Mouse (Mus musculus): ENCODE measurements around the gene Arglu1.

The Arglu1 gene

DNA sequence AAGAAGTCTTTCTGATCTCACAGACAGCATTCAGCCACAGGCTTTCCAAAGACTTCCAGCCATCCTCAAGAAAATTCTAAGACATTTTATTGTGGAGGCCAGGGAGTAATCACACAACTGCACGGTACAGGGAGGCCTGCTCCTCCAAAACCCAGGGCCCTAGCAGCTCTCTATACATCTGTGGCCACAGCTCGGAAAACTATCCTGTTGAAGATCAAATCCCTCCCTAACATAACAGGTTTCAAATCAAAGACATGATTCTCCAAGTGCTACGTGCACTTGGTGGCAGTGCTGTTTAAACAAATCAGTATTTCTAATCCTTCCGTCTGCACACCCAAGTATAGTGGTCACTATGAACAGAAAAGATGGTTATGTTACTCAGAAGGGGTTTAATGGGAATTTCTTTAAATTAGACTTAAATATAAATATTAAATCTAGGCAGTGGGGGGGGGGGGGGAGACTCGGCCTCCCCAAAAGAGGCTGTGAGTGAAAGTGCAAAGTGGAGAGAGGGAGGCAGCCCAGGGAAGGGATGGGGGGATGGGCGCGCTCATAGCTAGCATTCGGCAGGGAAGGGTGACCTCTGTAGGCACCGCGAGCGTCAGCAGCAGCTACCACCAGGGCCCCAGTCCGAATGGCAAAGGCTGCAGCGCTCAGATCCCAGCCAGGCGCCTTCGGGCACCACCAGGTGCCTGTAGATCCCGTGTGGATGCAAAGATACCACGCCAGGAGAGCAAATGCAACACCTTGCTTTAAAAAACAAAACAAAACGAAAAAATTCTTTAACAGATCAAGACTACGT, 31.7 kb downstream of the Arglu1 start:
- peak; percentile 52 for DNase-seq (ENCODE audit: low read depth, low spot score)

DNA sequence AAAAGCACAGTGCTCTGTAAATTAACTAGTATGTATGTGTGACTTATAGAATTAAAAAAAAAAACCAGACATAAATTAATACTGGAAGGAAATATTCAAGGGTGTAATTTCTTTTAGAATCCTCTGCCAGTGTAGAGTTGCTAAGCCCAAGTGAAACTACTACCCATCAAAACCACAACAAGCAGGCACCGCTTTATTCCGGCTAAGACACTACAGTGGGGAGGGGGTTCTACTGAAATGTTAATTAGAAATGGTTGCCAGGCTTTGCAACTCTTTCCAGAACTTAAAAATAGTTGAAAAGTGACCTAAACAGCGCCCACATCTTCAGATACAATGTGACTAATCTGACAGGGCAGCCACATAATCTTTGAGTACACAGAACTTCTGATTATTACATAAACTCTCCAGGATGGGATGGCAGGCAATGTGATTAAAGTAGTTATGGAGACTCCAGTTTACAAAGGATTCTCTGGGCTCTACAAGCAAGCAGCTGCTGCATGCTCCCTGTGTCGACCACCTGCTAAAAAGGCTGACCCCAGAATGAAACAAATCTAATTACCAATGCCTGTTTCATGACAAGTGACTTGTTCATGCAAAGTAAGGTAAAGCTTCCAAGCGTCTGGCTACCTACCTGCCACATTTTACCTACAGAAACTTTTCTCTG, 32.5 kb downstream of the Arglu1 start:
- DNase-seq (ENCODE audit: low read depth, low spot score): no peak

DNA sequence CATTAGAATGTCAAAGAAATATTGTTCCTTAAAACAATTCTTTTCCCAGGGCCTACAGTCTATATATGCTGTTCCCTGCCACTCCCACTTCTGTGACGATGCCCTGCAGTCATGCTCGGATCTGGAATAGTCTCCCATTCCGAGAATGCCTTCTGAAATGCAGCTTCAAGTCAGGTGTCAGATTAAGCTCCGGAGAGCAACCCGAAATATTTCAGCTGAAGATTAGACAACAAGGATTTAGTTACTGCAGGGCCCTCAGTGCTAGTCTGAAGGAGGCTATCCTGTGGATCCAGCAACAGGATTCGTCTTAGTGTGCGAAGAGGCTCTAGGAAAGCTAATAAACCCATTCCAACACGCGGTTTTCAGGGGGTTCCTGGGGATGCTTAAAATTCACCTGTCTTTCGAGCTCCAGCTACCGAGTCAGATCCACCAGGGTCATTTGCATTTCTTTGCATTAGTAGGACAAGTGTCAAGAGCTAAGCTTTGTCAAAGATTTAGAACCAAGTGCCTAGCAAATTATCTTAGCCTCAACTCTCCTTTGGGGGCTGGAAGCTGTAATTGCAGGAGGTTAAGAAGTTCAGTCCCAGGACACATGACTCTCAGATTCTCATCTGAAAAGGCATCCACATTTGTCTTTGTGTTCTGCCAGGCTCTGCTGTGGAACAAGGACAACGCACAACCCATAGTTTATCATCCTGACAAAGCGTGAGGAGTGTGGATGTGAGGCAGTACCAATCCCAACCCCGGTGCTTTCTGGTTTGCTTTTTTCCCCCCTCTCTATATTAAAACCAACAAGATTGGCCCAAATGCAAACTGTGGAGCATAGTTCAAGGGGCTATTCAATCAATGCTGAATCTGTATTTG, 33.5 kb downstream of the Arglu1 start:
- DNase-seq (ENCODE audit: low read depth, low spot score): no peak

DNA sequence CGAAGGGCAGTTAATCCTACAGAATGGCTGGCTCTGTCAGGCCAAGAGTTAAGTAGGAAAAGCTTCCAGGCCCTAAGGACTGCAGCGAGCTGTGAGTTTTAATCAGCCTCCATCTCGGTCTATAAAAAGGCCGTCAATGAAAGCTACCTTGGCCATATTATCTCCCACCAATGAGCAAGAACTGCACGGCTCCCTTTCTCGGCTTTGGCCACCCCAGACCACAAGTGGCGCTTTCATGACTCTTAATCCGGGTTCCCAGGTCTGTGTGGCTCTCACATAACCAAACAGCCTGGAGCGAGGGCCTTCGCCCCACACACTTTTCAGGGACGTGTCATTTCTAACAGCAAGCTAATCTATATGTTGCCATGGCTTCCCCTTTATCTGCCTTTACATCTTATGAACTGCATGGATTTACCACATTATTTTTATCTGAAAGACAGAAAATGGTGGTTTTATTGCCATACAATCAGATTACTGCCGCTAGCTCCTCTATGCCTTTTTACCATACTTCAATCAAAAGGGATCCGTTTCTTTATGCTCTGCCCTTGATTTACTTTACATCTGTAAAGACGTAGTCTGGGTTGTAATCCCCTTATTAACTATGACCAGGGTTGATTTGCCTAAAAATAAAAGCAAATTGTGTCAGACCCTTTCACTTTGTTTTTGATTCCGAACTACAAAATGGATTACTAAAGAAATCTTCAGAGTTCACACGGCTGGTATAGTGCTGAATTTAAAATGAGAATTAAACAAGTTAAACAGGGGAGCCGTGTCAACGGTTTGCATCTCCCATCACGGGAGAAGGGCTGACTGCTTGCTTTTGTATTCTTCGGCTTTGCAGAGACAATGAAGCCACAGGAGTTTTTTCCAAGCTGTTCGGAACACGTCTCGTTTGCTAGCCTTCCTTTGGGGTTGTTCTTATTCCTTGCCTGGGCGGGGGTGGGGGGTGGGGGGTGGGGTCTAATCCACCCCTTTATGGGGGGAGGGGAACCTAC, 34.7 kb downstream of the Arglu1 start:
- no peak for DNase-seq (ENCODE audit: low read depth, low spot score)

DNA sequence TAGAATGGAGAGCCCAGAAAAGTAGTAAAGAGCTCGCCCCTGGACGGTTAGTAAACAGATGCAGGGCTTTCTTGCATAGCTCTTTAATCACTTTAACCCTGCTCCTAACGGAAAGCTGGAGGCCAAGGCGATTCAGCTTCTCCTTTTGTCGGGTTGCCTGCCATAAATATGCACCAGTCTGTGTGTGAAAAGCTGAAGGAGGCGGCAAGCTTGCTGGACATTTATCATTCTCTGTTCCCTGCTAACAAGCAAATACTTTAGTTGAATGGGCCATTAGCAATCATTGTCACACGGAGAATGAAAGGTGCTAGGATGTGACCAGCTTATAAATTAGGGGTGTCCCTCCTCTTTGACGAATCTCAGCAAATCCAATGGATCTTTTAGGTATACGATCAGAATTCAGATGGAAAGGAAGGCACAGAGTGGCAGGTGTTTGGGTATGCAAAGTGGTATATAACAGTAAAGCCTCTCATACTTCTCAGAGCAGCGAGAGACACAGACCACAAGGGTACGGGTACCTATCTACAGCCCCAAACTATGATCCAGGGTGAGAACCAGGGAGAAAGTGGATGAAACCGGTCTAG, 36.3 kb downstream of the Arglu1 start:
- DNase-seq (ENCODE audit: low read depth, low spot score): no peak

DNA sequence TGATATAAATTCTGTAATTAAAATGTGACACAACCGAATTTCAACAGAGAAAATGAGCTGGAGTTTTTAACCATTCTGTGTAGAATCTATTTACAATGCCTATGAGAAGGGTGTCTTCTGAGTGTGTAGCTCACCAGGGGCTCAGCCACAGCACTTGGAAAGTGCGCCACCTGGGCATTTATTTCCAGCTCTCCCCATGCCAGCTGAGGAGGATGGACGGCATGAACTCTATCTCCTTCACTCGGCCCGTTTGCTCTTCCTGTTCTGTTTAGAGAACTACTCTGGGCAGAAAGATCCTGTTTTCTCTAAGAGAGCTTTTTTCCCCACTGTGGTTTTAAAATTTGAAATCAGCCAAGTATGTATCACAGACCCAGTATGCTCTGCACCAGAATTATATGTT, 37.0 kb downstream of the Arglu1 start:
- no peak for DNase-seq (ENCODE audit: low read depth, low spot score)

DNA sequence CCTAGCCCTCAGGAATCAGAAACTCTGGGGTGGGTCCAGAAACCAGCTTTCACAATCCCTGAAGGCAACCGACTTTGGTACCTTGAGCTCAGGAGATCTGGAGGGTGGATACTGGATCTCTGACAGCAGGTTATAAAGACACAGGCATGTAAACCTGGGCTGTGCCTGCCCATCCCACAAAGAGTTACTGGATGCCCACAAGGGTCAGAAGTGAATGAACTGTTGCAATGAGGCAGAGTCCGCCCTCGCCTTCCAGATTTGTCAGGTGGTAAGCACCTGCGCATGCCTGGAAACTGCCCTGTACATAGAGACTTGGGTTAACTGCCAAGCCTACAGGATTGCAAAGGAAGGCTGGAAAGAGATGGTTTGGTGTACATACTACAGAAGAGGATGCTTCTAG, 37.9 kb downstream of the Arglu1 start:
- DNase-seq (ENCODE audit: low read depth, low spot score): no peak

DNA sequence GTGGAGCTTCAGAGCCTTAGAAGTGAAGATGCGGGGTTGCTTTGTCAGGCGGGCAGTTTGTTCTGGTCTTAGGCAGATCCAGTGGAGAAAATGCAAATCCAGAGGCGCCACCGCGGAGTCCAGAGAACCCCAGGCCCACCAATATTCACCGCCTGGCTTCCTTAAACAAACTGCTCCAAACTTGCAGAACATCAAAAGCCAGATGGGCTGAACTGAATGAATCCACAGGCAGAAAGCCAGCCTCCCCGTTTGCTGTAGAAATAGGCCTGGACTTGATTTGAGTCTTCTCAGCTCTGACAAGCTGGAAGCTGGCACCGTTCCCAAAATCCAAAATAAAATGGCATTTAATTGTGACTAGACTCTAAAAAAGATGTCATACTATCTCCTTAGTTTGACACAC, 40.4 kb downstream of the Arglu1 start:
- DNase-seq (ENCODE audit: low read depth, low spot score): no peak

DNA sequence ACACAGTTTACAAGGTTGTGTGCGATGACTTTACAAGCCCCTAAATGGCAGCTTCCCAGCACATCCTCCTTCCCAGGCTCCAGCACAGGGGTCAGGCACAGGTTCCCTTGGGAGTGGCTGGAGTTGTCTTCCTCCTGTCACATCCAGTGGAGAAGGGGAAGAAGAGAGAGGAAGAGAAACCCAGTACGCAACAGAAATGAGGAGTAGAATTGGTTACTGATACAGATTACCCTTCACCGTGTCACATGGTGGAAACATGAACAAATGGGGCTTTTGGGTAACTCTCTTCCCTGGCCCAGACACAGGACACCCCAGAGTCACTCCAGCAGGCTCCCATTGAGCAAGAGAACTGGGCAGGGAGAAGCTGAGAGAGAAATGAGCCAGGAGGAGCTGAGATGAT, 40.8 kb downstream of the Arglu1 start:
- DNase-seq (ENCODE audit: low read depth, low spot score): no peak

DNA sequence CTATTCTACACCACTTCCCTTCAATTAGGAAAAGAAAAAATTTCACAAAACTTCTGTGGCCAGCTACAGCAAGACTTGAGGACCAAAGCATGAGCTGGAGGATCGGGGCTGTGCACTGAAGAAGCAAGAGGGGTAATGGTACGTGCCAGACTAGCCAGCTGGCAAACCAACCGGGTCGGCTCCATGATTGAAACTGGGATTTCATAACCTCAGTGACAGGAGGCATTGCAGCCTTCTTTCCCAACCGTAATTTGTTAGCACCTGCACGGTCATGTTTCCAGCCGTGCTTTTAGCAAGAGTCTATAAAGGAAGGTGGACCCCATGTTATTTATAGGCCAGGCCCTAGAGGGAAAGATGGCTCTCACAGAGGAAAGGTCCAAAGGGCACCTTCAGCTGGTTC, 41.6 kb downstream of the Arglu1 start:
- no peak for DNase-seq (ENCODE audit: low read depth, low spot score)

DNA sequence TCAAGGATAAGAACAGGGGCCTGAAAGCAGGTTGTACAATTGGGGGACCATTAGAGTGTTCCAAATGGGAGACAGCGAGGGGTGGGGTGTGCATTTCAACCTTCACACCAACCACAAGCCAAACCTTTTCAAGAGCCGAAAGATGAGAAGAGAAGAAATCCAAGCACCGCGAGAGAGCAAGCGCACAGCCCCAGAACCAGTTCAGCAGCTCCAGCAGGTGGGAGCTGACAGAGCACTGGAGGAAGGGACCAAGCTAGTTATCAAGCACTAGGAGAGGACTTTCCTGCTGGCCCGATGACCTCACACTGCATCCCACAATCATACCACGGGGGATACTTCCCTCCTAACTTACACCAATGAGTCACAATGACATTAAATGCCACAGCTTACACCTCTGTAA, 42.5 kb downstream of the Arglu1 start:
- no peak for DNase-seq (ENCODE audit: low read depth, low spot score)

DNA sequence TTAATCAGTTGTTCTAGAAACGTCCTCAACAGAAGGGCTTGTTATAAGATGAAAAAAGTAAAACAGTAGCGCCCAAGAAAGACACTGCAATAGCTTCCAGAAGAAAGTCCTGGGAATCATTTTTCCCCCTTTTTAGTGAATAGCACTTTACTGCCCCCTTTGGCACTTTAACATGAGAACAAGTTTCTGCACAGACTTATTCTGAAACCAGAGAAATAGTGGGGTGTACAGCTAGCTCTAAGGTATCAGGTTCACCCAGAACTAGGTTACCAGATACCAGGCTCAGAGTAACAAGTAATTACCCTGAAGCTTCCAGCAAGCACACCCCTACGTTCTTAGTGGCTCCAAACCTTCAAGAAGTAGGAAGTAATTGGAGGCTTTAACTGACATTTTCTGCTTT, 43.0 kb downstream of the Arglu1 start:
- no peak for DNase-seq (ENCODE audit: low read depth, low spot score)

DNA sequence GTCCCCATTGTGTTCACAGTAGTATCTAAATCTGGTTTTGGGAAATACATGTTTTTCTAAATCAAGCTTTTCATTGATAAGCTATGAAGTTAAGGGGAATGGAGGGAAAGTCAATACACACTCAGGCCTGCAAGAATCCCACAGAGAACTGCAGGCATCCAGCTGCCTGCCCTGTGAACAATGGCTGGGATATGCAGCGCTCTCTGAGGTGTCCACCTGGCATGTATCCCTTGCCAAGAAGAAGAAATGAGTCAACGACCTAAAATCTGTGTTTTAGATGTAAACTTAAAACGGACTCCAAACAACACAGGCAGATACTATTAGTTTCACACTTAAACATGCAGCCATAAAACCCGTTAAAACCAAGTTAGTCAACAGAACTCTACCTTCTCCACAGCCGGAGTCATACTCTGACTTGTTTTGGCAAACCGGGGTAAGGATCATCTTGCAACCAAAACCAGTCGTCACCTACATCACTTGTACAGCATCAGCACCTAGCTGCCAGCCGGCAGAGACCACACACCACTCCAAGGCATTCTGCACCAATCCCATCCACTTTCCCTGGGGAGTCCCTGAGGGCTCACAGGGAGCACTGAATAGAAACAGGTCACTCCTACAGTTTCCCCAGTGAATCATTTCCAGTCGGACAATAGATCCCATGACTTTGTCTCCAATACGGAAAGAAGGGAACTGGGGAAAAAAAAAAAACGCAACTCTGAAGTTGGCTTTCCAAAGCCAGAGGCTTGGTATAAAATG, 46.0 kb downstream of the Arglu1 start:
- DNase-seq (ENCODE audit: low read depth, low spot score): no peak

DNA sequence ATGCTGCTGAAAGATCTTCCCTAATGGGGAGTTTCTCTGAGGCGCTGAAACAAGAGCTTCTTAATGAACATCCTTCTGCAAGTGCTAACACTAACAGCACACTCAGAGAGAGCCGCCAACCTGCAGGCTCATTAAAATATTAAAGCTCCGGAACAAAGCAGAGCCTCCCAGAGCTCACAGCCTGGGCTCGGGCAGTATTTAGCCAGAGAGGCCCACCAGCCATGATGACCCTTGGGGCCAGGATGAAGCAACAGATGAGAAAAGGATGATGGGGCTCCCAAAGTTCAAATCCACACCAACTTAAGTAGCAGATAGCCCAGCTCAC, 50.1 kb downstream of the Arglu1 start:
- DNase-seq (ENCODE audit: low read depth, low spot score): no peak

DNA sequence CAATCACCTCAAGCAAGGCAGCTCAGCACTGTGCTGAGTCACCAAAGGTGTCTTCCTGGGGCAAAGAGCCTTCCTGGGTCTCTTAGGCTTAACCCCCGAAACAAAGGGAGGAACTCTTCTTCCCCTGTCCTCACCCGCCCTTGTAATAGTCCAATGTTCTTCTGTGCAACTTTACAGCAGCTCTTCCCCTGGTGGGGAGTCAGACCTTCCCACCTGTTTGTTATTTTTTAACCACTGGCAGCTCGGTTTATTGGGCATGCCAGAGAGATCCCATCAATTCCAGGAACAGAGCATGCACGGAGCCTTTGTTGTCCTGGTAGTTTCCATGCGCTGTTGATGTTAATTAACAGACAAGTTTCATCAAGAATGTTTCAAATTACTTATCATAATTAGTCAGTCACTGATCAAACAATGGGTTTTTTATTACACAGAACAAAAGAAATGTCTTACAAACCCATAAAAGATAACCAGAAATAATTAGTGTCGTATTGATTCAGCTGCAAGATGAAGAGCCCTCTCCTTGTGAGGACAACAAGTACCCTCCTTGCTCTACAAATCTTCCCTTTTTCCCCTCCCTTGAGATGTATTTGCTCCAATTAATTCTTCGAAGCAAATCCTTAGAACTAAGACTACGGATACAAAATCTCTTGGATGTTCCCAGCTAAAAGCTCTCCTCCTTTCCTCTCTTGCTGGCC, 50.6 kb downstream of the Arglu1 start:
- DNase-seq (ENCODE audit: low read depth, low spot score): no peak

DNA sequence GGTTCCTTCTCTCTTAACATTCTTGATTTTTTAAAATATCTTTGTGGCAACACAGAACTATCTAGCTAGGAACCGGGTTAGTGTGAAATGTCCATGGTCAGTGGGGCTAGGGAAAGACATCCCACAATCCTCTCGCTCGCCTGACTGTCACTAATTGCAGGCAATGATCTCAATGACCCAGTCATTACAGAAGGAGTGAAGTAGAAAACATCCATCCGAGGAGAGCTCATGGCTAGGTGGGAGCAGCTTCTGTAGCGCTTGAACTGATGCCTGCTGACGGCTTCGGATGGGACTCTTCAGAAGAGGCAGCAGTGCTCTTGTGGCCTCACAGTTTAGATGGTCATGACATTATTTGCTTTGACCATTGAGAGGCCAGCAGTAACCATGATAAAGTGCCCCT, 58.9 kb downstream of the Arglu1 start:
- DNase-seq (ENCODE audit: low read depth, low spot score): no peak

DNA sequence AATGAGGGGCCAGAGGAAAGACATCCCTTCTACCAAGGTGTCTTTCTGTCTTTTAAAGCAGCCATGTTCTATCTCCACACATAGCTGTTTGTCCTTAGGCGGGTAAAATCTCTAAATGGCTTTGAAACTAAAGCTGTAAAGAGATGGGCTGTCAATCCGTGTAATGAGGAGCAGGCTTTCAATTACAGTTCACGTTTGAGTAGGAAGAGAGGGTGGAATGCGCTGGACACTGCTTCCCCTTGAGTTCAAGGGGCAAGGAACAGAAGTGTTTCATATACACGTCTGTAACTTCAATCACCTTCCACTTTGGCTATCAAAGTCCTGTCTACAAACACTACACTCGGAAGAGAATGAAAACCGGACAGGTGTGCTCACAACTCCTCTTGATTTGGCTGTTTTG, 66.3 kb downstream of the Arglu1 start:
- no peak for DNase-seq (ENCODE audit: low read depth, low spot score)

DNA sequence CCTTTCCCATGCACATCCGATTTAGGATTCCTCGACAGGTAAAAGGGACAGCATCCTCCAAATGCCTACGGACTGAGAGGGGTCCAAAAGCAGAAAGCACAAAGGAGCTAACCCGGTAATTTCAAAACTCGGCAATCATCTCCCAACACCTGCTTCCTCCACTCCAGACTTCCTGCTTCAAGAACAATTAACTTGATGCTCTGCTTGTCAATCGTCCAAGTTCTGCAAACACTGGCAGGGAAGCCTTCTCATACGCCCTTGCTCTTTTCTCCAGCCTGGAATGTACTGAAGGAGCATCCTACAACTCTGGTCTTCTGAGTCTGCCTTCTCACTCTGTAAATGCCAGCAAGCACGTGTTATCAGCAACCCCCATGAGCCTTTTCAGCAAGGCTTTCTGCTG, 66.8 kb downstream of the Arglu1 start:
- peak; percentile 34 for DNase-seq (ENCODE audit: low read depth, low spot score)

DNA sequence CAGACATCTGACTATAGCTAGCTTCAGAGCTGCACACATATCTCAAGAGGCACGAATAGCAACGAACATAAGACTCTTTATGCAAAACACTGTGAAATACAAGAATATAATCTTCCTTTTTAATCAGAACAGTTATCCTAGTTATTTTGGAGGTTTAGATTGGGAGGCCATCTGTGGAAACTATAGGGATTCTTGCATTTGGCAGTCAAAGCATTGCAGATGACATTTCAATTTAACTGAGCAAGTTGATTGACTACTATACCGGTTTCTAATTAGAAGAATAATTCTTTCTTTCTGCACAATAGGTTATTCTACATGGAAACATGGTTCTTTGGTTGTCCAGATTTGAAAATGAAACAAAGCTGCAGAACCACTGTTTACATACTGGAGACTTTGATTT, 67.8 kb downstream of the Arglu1 start:
- no peak for DNase-seq (ENCODE audit: low read depth, low spot score)

DNA sequence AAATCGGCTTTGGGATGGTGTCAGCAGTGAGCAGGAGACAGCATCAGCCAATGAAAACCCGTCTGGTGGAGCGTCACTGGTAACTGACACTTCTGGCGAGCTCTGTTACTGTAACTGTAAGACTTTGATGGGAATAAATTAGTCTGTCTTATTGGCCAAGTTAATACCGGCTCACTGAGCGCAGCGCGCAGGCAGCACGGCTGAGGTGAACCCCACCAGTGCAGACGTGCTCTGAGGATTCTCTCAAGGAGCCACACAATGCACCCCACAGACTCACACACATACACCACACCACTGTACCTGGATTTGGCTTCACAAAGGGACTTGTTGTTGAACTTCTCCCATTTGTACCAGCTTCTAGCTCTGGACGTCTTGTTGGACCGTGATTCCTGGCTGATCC, 68.3 kb downstream of the Arglu1 start:
- no peak for DNase-seq (ENCODE audit: low read depth, low spot score)

Measured in skeletal muscle tissue, adult 2 months (tissue).